Mouse (Mus musculus): ENCODE measurements around the gene 5031439G07Rik. TPM values are rescaled to one million over a fixed set of nuclear protein-coding genes. Genes with fewer than 3 reads are reported as not detected.

Gene 5031439G07Rik
- polyA plus RNA-seq, 1 experiment from 2014 or later: 7.1 TPM

GRCm38 (mm10) chr15:84995967-84996366 is 7.6 kb upstream of the 5031439G07Rik start:
- no peaks in the 10 kb centered on the region for H3K9me3 ChIP-seq (ENCODE audit: low read length)
- no peaks in the 10 kb centered on the region for H3K4me1 ChIP-seq (ENCODE audit: insufficient read depth, low read length)
- H3K4me3 ChIP-seq (ENCODE audit: low read length): no peak overlapping the region
- no peak overlapping the region for H3K9ac ChIP-seq (replicated peaks; ENCODE audit: low read length)
- ATAC-seq (ENCODE audit: low FRiP score, low TSS enrichment): 0 out of 2 replicates have a peak, but pooled peaks have one; percentile 15
- WGBS: 5% methylated on average over 1 of the region's 1 CpGs
- H3K27ac ChIP-seq (ENCODE audit: low read length): no peak overlapping the region
- H3K27me3 ChIP-seq (ENCODE audit: insufficient read depth, low read length): no peaks in the 10 kb centered on the region
- H3K36me3 ChIP-seq (ENCODE audit: insufficient read depth, low read length): no peaks in the 10 kb centered on the region
- H3K4me2 ChIP-seq (replicated peaks; ENCODE audit: low read depth, low read length): no peak overlapping the region

GRCm38 (mm10) chr15:84995041-84995440 is 6.7 kb upstream of the 5031439G07Rik start:
- Histone ChIP-seq H3K4me3 (ENCODE audit: low read length) (no peak overlapping the region), H3K4me2 (replicated peaks; ENCODE audit: low read depth, low read length) (no peak overlapping the region), H3K27me3 (ENCODE audit: insufficient read depth, low read length) (no peaks in the 10 kb centered on the region), H3K9ac (replicated peaks; ENCODE audit: low read length) (no peak overlapping the region), H3K9me3 (ENCODE audit: low read length) (no peaks in the 10 kb centered on the region), H3K27ac (ENCODE audit: low read length) (no peak overlapping the region), H3K4me1 (ENCODE audit: insufficient read depth, low read length) (no peaks in the 10 kb centered on the region), H3K36me3 (ENCODE audit: insufficient read depth, low read length) (no peaks in the 10 kb centered on the region)
- no peak for ATAC-seq (ENCODE audit: low FRiP score, low TSS enrichment)
- 39% methylated on average over 6 of the region's 6 CpGs for WGBS

- Histone ChIP-seq H3K4me3 (ENCODE audit: low read length) (no peak overlapping the region), H3K9me3 (ENCODE audit: low read length) (no peaks in the 10 kb centered on the region), H3K27ac (ENCODE audit: low read length) (no peak overlapping the region), H3K4me2 (replicated peaks; ENCODE audit: low read depth, low read length) (no peak overlapping the region), H3K27me3 (ENCODE audit: insufficient read depth, low read length) (no peaks in the 10 kb centered on the region), H3K4me1 (ENCODE audit: insufficient read depth, low read length) (no peaks in the 10 kb centered on the region), H3K36me3 (ENCODE audit: insufficient read depth, low read length) (no peaks in the 10 kb centered on the region), H3K9ac (replicated peaks; ENCODE audit: low read length) (no peak overlapping the region)
- ATAC-seq (ENCODE audit: low FRiP score, low TSS enrichment): no peak
- 34% methylated on average over 6 of the region's 6 CpGs for WGBS
Observed at GRCm38 (mm10) chr15:84994498-84994897, 6.1 kb upstream of the 5031439G07Rik start.

- no peak overlapping the region for H3K9ac ChIP-seq (replicated peaks; ENCODE audit: low read length)
- no peaks in the 10 kb centered on the region for H3K9me3 ChIP-seq (ENCODE audit: low read length)
- ATAC-seq (ENCODE audit: low FRiP score, low TSS enrichment): no peak
- H3K27me3 ChIP-seq (ENCODE audit: insufficient read depth, low read length): no peaks in the 10 kb centered on the region
- no peaks in the 10 kb centered on the region for H3K36me3 ChIP-seq (ENCODE audit: insufficient read depth, low read length)
- no peak overlapping the region for H3K4me3 ChIP-seq (ENCODE audit: low read length)
- H3K4me1 ChIP-seq (ENCODE audit: insufficient read depth, low read length): peaks cover 19% of the 10 kb centered on the region
- no peak overlapping the region for H3K4me2 ChIP-seq (replicated peaks; ENCODE audit: low read depth, low read length)
- 75% methylated on average over 7 of the region's 7 CpGs for WGBS
- no peak overlapping the region for H3K27ac ChIP-seq (ENCODE audit: low read length)
Observed at GRCm38 (mm10) chr15:84989771-84990170, 1.4 kb upstream of the 5031439G07Rik start.

DNA sequence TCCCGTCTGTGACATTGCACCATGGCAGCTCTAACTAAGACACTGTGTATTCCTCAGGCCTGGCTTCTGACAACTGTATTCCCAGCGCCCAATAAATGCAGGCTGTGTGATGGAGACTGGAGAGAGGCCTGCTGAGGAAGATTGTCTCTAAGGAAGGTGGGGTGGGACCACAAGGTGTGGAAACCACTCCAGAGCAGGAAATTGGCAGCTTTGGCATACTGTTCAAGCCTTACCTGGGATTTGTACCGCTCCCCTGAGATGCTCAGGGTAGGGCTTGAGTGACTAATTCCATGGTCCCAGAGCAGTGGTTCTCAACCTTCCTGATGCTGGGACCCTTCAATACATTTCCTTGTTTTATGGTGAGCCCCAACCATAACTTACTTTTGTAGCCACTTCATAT is 747 bp upstream of the 5031439G07Rik start:
- no peak overlapping the region for H3K27ac ChIP-seq (ENCODE audit: low read length)
- no peak overlapping the region for H3K4me2 ChIP-seq (replicated peaks; ENCODE audit: low read depth, low read length)
- no peak overlapping the region for H3K4me3 ChIP-seq (ENCODE audit: low read length)
- 79% methylated on average over 3 of the region's 3 CpGs for WGBS
- H3K9ac ChIP-seq (replicated peaks; ENCODE audit: low read length): no peak overlapping the region
- H3K9me3 ChIP-seq (ENCODE audit: low read length): no peaks in the 10 kb centered on the region
- H3K4me1 ChIP-seq (ENCODE audit: insufficient read depth, low read length): peaks cover 19% of the 10 kb centered on the region
- no peaks in the 10 kb centered on the region for H3K36me3 ChIP-seq (ENCODE audit: insufficient read depth, low read length)
- H3K27me3 ChIP-seq (ENCODE audit: insufficient read depth, low read length): no peaks in the 10 kb centered on the region
- ATAC-seq (ENCODE audit: low FRiP score, low TSS enrichment): no peak

DNA sequence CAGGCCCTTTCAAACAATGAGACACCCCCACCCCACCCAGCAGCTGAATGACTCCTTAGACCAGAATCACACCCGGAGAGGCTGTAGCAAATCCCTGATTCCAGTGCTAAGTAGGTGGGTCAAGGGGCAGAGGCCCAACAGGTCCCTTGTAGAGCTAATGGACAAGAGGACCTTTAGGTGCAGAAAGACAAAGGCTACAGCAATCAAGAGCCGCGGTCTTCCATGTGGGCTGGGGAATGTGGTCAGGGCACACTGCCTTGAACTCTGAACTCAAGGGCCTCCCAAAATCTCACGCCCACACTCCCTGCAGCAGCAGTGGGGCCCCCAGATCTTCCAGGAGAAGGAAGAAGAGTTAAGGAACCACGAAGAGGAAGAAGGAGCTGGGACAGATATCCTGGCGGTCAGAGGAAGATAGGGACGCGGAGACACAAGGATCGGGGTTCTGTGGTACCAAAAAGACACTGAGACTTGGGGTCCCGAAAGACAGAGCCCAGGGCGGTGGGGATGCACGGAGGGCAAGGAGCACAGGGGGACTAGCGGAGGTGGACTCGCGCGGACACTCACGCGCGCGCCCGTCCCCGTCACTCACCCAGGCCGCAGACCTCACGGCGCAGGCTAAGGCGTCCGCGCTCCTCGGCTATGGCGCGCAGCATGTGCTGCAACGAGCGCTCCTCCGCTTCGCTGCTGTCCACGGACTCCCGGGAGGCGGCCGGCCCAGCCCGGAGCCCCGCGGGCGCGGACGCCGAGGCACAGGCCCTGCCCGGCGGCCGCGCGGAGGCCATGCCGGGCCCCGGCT is 1.1 kb downstream of the 5031439G07Rik start:
- H3K27me3 ChIP-seq (ENCODE audit: insufficient read depth, low read length): no peaks in the 10 kb centered on the region
- under 1% methylated on average over 53 of the region's 53 CpGs for WGBS
- peak overlapping the region; percentile 32; the same call in 1 of the 2 replicates for H3K27ac ChIP-seq (ENCODE audit: low read length)
- peaks cover 19% of the 10 kb centered on the region for H3K4me1 ChIP-seq (ENCODE audit: insufficient read depth, low read length)
- peak; percentile 70 for ATAC-seq (ENCODE audit: low FRiP score, low TSS enrichment)
- peak overlapping the region; percentile 77 for H3K4me2 ChIP-seq (replicated peaks; ENCODE audit: low read depth, low read length)
- peak overlapping the region; percentile 88 for H3K9ac ChIP-seq (replicated peaks; ENCODE audit: low read length)
- H3K4me3 ChIP-seq (ENCODE audit: low read length): peak overlapping the region; percentile 75
- H3K36me3 ChIP-seq (ENCODE audit: insufficient read depth, low read length): no peaks in the 10 kb centered on the region
- H3K9me3 ChIP-seq (ENCODE audit: low read length): no peaks in the 10 kb centered on the region

DNA sequence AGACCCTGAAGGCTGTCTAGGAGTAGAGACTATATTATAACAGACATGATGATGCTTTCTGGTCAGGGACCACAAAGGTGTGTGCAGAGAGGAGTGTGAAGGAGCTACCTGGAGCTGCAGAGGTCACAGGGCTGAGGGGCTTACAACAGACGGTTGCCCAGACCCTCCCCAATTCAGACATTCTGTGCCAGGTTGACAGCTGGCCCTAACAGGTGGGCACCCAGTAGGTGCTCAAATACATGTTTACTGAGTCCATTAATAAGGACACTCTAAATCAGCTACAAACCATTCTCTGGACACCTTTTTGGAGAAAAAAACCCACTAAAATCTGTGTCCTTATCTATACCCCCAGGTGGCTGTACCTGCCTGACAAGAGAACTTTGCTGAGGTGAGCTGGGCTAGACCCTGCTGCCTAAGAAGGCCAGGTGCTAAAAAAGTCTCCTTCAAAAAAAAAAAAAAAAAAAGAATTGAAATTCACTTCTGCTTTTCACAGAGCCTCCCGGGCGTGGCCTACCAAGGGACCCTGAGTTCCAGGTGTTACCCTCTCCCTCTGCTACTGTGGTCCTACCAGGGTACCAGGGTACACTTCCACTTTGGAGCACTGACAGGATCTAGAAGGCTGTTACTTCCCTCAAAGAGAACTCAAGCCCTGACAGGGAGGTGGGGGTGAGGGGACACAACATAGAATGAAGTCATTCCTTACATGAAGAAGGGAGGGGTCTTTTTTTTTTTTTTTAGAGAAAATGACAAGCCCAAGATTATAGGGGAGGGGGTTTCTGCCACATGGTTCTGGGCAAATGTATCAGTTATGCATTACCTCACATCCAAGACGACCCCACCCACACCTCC is 2.0 kb downstream of the 5031439G07Rik start:
- H3K4me3 ChIP-seq (ENCODE audit: low read length): peak overlapping the region; percentile 75
- no peak overlapping the region for H3K27ac ChIP-seq (ENCODE audit: low read length)
- 71% methylated on average over 4 of the region's 4 CpGs for WGBS
- no peak for ATAC-seq (ENCODE audit: low FRiP score, low TSS enrichment)
- H3K36me3 ChIP-seq (ENCODE audit: insufficient read depth, low read length): no peaks in the 10 kb centered on the region
- H3K27me3 ChIP-seq (ENCODE audit: insufficient read depth, low read length): no peaks in the 10 kb centered on the region
- no peaks in the 10 kb centered on the region for H3K9me3 ChIP-seq (ENCODE audit: low read length)
- H3K9ac ChIP-seq (replicated peaks; ENCODE audit: low read length): peak overlapping the region; percentile 88
- peak overlapping the region; percentile 77 for H3K4me2 ChIP-seq (replicated peaks; ENCODE audit: low read depth, low read length)
- H3K4me1 ChIP-seq (ENCODE audit: insufficient read depth, low read length): peaks cover 19% of the 10 kb centered on the region

- Histone ChIP-seq H3K4me1 (ENCODE audit: insufficient read depth, low read length) (peaks cover 19% of the 10 kb centered on the region), H3K9me3 (ENCODE audit: low read length) (no peaks in the 10 kb centered on the region), H3K27me3 (ENCODE audit: insufficient read depth, low read length) (no peaks in the 10 kb centered on the region), H3K36me3 (ENCODE audit: insufficient read depth, low read length) (no peaks in the 10 kb centered on the region), H3K9ac (replicated peaks; ENCODE audit: low read length) (no peak overlapping the region), H3K27ac (ENCODE audit: low read length) (no peak overlapping the region), H3K4me3 (ENCODE audit: low read length) (no peak overlapping the region), H3K4me2 (replicated peaks; ENCODE audit: low read depth, low read length) (no peak overlapping the region)
- ATAC-seq (ENCODE audit: low FRiP score, low TSS enrichment): no peak
- WGBS: 90% methylated on average over 12 of the region's 12 CpGs
Observed at GRCm38 (mm10) chr15:84985516-84986160, 2.7 kb downstream of the 5031439G07Rik start.

- no peak overlapping the region for H3K27ac ChIP-seq (ENCODE audit: low read length)
- peaks cover 16% of the 10 kb centered on the region for H3K4me1 ChIP-seq (ENCODE audit: insufficient read depth, low read length)
- no peak overlapping the region for H3K4me2 ChIP-seq (replicated peaks; ENCODE audit: low read depth, low read length)
- no peaks in the 10 kb centered on the region for H3K9me3 ChIP-seq (ENCODE audit: low read length)
- no peak for ATAC-seq (ENCODE audit: low FRiP score, low TSS enrichment)
- no peaks in the 10 kb centered on the region for H3K36me3 ChIP-seq (ENCODE audit: insufficient read depth, low read length)
- 76% methylated on average over 7 of the region's 7 CpGs for WGBS
- H3K4me3 ChIP-seq (ENCODE audit: low read length): no peak overlapping the region
- no peaks in the 10 kb centered on the region for H3K27me3 ChIP-seq (ENCODE audit: insufficient read depth, low read length)
- no peak overlapping the region for H3K9ac ChIP-seq (replicated peaks; ENCODE audit: low read length)
Observed at GRCm38 (mm10) chr15:84983721-84984120, 4.6 kb downstream of the 5031439G07Rik start.

Measured in kidney, embryonic 16.5 days (tissue).